Mouse (Mus musculus): ENCODE measurements at regions not wholly inside any gene's neighbourhood (a gene's known extent, or its start where the extent isn't known, plus 50 kb on each side); places are given as distances from the start of the nearest gene placed in this dataset.

- H3K9me3 ChIP-seq (ENCODE audit: control insufficient read depth, low read length), result no peaks in the 10 kb centered on the region
- ATAC-seq (ENCODE audit: low FRiP score, low TSS enrichment), result no peak
Measured at GRCm38 (mm10) chr17:41153736-41154453, 219.0 kb upstream of the Cenpq start.

GRCm38 (mm10) chr17:41152427-41152826 is 217.6 kb upstream of the Cenpq start:
- Histone ChIP-seq H3K27ac (replicated peaks; ENCODE audit: low read depth, low read length) (no peak overlapping the region), H3K36me3 (ENCODE audit: control insufficient read depth, insufficient read depth, low read length) (no peaks in the 10 kb centered on the region), H3K4me1 (ENCODE audit: control insufficient read depth, insufficient read depth, low read length) (no peaks in the 10 kb centered on the region), H3K9ac (replicated peaks; ENCODE audit: low read length) (no peak overlapping the region), H3K9me3 (ENCODE audit: control insufficient read depth, low read length) (no peaks in the 10 kb centered on the region), H3K4me2 (ENCODE audit: low read length) (no peak overlapping the region), H3K27me3 (ENCODE audit: control insufficient read depth, insufficient read depth, low read length) (no peaks in the 10 kb centered on the region), H3K4me3 (replicated peaks; ENCODE audit: low read depth, low read length) (no peak overlapping the region)
- WGBS, result 61% methylated on average over 2 of the region's 2 CpGs
- DNase-seq (no peak), ATAC-seq (ENCODE audit: low FRiP score, low TSS enrichment) (no peak)

More at GRCm38 (mm10) chr17:41153736-41154453, 219.0 kb upstream of the Cenpq start:
- no peaks in the 10 kb centered on the region for H3K36me3 ChIP-seq (ENCODE audit: control insufficient read depth, insufficient read depth, low read length)
- no peak overlapping the region for H3K4me3 ChIP-seq (replicated peaks; ENCODE audit: low read depth, low read length)
- DNase-seq, result peak; percentile 6
- no peak overlapping the region for H3K9ac ChIP-seq (replicated peaks; ENCODE audit: low read length)
- no peak overlapping the region for H3K4me2 ChIP-seq (ENCODE audit: low read length)
- H3K27ac ChIP-seq (replicated peaks; ENCODE audit: low read depth, low read length), result no peak overlapping the region
- no peaks in the 10 kb centered on the region for H3K4me1 ChIP-seq (ENCODE audit: control insufficient read depth, insufficient read depth, low read length)
- 65% methylated on average over 3 of the region's 3 CpGs for WGBS
- no peaks in the 10 kb centered on the region for H3K27me3 ChIP-seq (ENCODE audit: control insufficient read depth, insufficient read depth, low read length)

- Histone ChIP-seq H3K4me1 (ENCODE audit: control insufficient read depth, insufficient read depth, low read length) (no peaks in the 10 kb centered on the region), H3K36me3 (ENCODE audit: control insufficient read depth, insufficient read depth, low read length) (no peaks in the 10 kb centered on the region), H3K27me3 (ENCODE audit: control insufficient read depth, insufficient read depth, low read length) (no peaks in the 10 kb centered on the region), H3K9ac (replicated peaks; ENCODE audit: low read length) (no peak overlapping the region), H3K4me3 (replicated peaks; ENCODE audit: low read depth, low read length) (no peak overlapping the region), H3K9me3 (ENCODE audit: control insufficient read depth, low read length) (no peaks in the 10 kb centered on the region), H3K27ac (replicated peaks; ENCODE audit: low read depth, low read length) (no peak overlapping the region), H3K4me2 (ENCODE audit: low read length) (no peak overlapping the region)
- DNase-seq, result no peak
- WGBS, result 90% methylated on average over 4 of the region's 4 CpGs
- ATAC-seq (ENCODE audit: low FRiP score, low TSS enrichment), result no peak
Measured at GRCm38 (mm10) chr17:41144523-41144922, 209.7 kb upstream of the Cenpq start.

- no peaks in the 10 kb centered on the region for H3K27me3 ChIP-seq (ENCODE audit: control insufficient read depth, insufficient read depth, low read length)
- H3K27ac ChIP-seq (replicated peaks; ENCODE audit: low read depth, low read length), result no peak overlapping the region
- H3K36me3 ChIP-seq (ENCODE audit: control insufficient read depth, insufficient read depth, low read length), result no peaks in the 10 kb centered on the region
- no peak overlapping the region for H3K4me2 ChIP-seq (ENCODE audit: low read length)
- no peak for ATAC-seq (ENCODE audit: low FRiP score, low TSS enrichment)
- no peak overlapping the region for H3K4me3 ChIP-seq (replicated peaks; ENCODE audit: low read depth, low read length)
- WGBS, result 42% methylated on average over 4 of the region's 4 CpGs
- no peak overlapping the region for H3K9ac ChIP-seq (replicated peaks; ENCODE audit: low read length)
- no peak for DNase-seq
- H3K9me3 ChIP-seq (ENCODE audit: control insufficient read depth, low read length), result no peaks in the 10 kb centered on the region
- no peaks in the 10 kb centered on the region for H3K4me1 ChIP-seq (ENCODE audit: control insufficient read depth, insufficient read depth, low read length)
Measured at GRCm38 (mm10) chr17:41125582-41125981, 190.7 kb upstream of the Cenpq start.

GRCm38 (mm10) chr17:41122939-41123338 is 188.1 kb upstream of the Cenpq start:
- no peaks in the 10 kb centered on the region for H3K9me3 ChIP-seq (ENCODE audit: control insufficient read depth, low read length)

GRCm38 (mm10) chr17:41103980-41104379 is 169.1 kb upstream of the Cenpq start:
- WGBS, result 57% methylated on average over 4 of the region's 4 CpGs
- H3K9ac ChIP-seq (replicated peaks; ENCODE audit: low read length), result no peak overlapping the region
- no peaks in the 10 kb centered on the region for H3K27me3 ChIP-seq (ENCODE audit: control insufficient read depth, insufficient read depth, low read length)
- ATAC-seq (ENCODE audit: low FRiP score, low TSS enrichment) (no peak), DNase-seq (peak; percentile 14)
- H3K4me2 ChIP-seq (ENCODE audit: low read length), result no peak overlapping the region
- no peaks in the 10 kb centered on the region for H3K4me1 ChIP-seq (ENCODE audit: control insufficient read depth, insufficient read depth, low read length)
- H3K9me3 ChIP-seq (ENCODE audit: control insufficient read depth, low read length), result no peaks in the 10 kb centered on the region
- H3K4me3 ChIP-seq (replicated peaks; ENCODE audit: low read depth, low read length), result no peak overlapping the region
- H3K27ac ChIP-seq (replicated peaks; ENCODE audit: low read depth, low read length), result no peak overlapping the region
- no peaks in the 10 kb centered on the region for H3K36me3 ChIP-seq (ENCODE audit: control insufficient read depth, insufficient read depth, low read length)

More at GRCm38 (mm10) chr17:41122939-41123338, 188.1 kb upstream of the Cenpq start:
- H3K36me3 ChIP-seq (ENCODE audit: control insufficient read depth, insufficient read depth, low read length), result no peaks in the 10 kb centered on the region
- no peaks in the 10 kb centered on the region for H3K27me3 ChIP-seq (ENCODE audit: control insufficient read depth, insufficient read depth, low read length)
- H3K27ac ChIP-seq (replicated peaks; ENCODE audit: low read depth, low read length), result no peak overlapping the region
- H3K4me1 ChIP-seq (ENCODE audit: control insufficient read depth, insufficient read depth, low read length), result no peaks in the 10 kb centered on the region
- no peak overlapping the region for H3K4me3 ChIP-seq (replicated peaks; ENCODE audit: low read depth, low read length)
- no peak for ATAC-seq (ENCODE audit: low FRiP score, low TSS enrichment)
- no peak for DNase-seq
- H3K4me2 ChIP-seq (ENCODE audit: low read length), result no peak overlapping the region
- no peak overlapping the region for H3K9ac ChIP-seq (replicated peaks; ENCODE audit: low read length)

GRCm38 (mm10) chr17:41070874-41071273 is 136.0 kb upstream of the Cenpq start:
- Histone ChIP-seq H3K4me3 (replicated peaks; ENCODE audit: low read depth, low read length) (no peak overlapping the region), H3K4me2 (ENCODE audit: low read length) (no peak overlapping the region), H3K36me3 (ENCODE audit: control insufficient read depth, insufficient read depth, low read length) (no peaks in the 10 kb centered on the region), H3K9ac (replicated peaks; ENCODE audit: low read length) (no peak overlapping the region), H3K27me3 (ENCODE audit: control insufficient read depth, insufficient read depth, low read length) (no peaks in the 10 kb centered on the region), H3K27ac (replicated peaks; ENCODE audit: low read depth, low read length) (no peak overlapping the region), H3K4me1 (ENCODE audit: control insufficient read depth, insufficient read depth, low read length) (no peaks in the 10 kb centered on the region), H3K9me3 (ENCODE audit: control insufficient read depth, low read length) (no peaks in the 10 kb centered on the region)
- DNase-seq, result no peak
- ATAC-seq (ENCODE audit: low FRiP score, low TSS enrichment), result no peak
- 26% methylated on average over 2 of the region's 2 CpGs for WGBS
